Mouse (Mus musculus) liver, embryonic 14.5 days (tissue): ENCODE results near the gene Edem3. TPM values are rescaled to one million over a fixed set of nuclear protein-coding genes. Genes with fewer than 3 reads are reported as not detected.

Experiments
- ATAC-seq: fragments of 200-750 bp; cut with Nextera tagmentation; 2 replicates; pipeline ENCODE4 v1.8.0; 2017; ENCODE audit warnings: moderate number of reproducible peaks, mild to moderate bottlenecking, moderate library complexity; ENCODE audit not compliant: insufficient read depth
- DNase-seq, 3 experiments: peaks; one replicate each; pipeline ENCODE4 v3.0.0-alpha.2; 2012 to 2013; ENCODE audit warnings: low read depth in 3 of 3, low spot score in 3 of 3
- H3K27ac ChIP-seq: fragments of 300-500 bp; sonication (generic); 2 replicates; pipeline ENCODE4 v1.5.1; 2014; ENCODE audit warnings: moderate library complexity, mild to moderate bottlenecking, control low read depth, inconsistent platforms
- H3K27me3 ChIP-seq: fragments of 300-500 bp; sonication (generic); 2 replicates; pipeline ENCODE4 v1.6.1; 2014; ENCODE audit warnings: mild to moderate bottlenecking, low read length, moderate library complexity; ENCODE audit not compliant: control insufficient read depth, insufficient read depth
- H3K36me3 ChIP-seq: fragments of 300-500 bp; sonication (generic); replicated peaks from 2 replicates; pipeline ENCODE4 v1.6.1; 2014; ENCODE audit warnings: low read depth; ENCODE audit not compliant: control insufficient read depth, insufficient read depth
- H3K4me1 ChIP-seq, 2 experiments: fragments of 200-500 bp in 1 of 2; fragments of 300-500 bp in 1 of 2; sonication (generic) in 1 of 2; replicated peaks; 2 replicates each; pipeline ENCODE4 v1.6.1; 2012 to 2014; ENCODE audit warnings: antibody characterized with exemption in 1 of 2, inconsistent platforms in 1 of 2, low read length in 1 of 2; ENCODE audit not compliant: control insufficient read depth in 2 of 2, insufficient read depth in 2 of 2
- H3K4me2 ChIP-seq: fragments of 300-500 bp; sonication (generic); 2 replicates; pipeline ENCODE4 v1.6.1; 2014; ENCODE audit warnings: low read depth, mild to moderate bottlenecking, control low read depth, moderate library complexity
- H3K4me3 ChIP-seq, 2 experiments: fragments of 200-500 bp in 1 of 2; fragments of 300-500 bp in 1 of 2; sonication (generic) in 1 of 2; 2 replicates each; pipeline ENCODE4 v1.5.1; 2012 to 2014; ENCODE audit warnings: low read depth in 2 of 2, low read length in 2 of 2, mild to moderate bottlenecking in 2 of 2, control low read depth in 1 of 2, inconsistent platforms in 1 of 2, moderate library complexity in 1 of 2; ENCODE audit not compliant: insufficient read depth in 1 of 2
- H3K9ac ChIP-seq: fragments of 300-500 bp; sonication (generic); replicated peaks from 2 replicates; pipeline ENCODE4 v1.6.1; 2014; ENCODE audit warnings: mild to moderate bottlenecking, control low read depth, moderate library complexity
- H3K9me3 ChIP-seq: fragments of 300-500 bp; sonication (generic); 2 replicates; pipeline ENCODE4 v1.6.1; 2016; ENCODE audit warnings: low read length, mixed read lengths; ENCODE audit not compliant: control insufficient read depth
- CTCF ChIP-seq: IDR thresholded peaks from 2 replicates; pipeline ENCODE4 v1.5.1; 2016; ENCODE audit warnings: antibody characterized with exemption, low read depth, control low read depth
- EP300 ChIP-seq: IDR thresholded peaks from 2 replicates; pipeline ENCODE4 v1.6.1; 2016; ENCODE audit warnings: antibody characterized with exemption, low read depth
- WGBS: fragments of 180-500 bp; shearing (Covaris S2); extraction: QIAGEN DNeasy Blood & Tissue Kit; methylation state at CpG from one replicate; pipeline ENCODE4 v1.1.7; 2014; ENCODE audit not compliant: insufficient replicate concordance; 5-methylcytosine and 5-hydroxymethylcytosine counted together
- polyA plus RNA-seq, 2 experiments: library from polyadenylated mRNA; depleted of rRNA in 1 of 2; stranded (reverse) in 1 of 2; unstranded in 1 of 2; fragments of >200 nt; fragmentation: Nextera tagmentation in 1 of 2; extraction: Ambion mirVana in 1 of 2; gene quantifications; 2 replicates each; pipeline versions ENCODE4 v1.2.1 to v1.2.3; 2012 to 2014

Edem3 gene
- polyA plus RNA-seq, 2 experiments = 4.3 to 6.1 TPM

- H3K27ac ChIP-seq = no peak overlapping the region
- no peak for TF ChIP-seq EP300
- no peak for TF ChIP-seq CTCF
- no peak for ATAC-seq
- H3K9me3 ChIP-seq = no peaks in the 10 kb centered on the region
- WGBS = 73% methylated on average over 20 of the region's 20 CpGs
- H3K4me1 ChIP-seq = no peaks in the 10 kb centered on the region
- no peaks in the 10 kb centered on the region for H3K36me3 ChIP-seq
- no peak overlapping the region for H3K4me3 ChIP-seq
- no peak for DNase-seq
- no peak overlapping the region for H3K9ac ChIP-seq
- no peaks in the 10 kb centered on the region for H3K27me3 ChIP-seq
- H3K4me2 ChIP-seq = no peak overlapping the region
Observed at GRCm38 (mm10) chr1:151851051-151851848, 96.1 kb downstream of the Edem3 start.

- no peak overlapping the region for H3K27ac ChIP-seq
- WGBS = 64% methylated on average over 3 of the region's 3 CpGs
Observed at GRCm38 (mm10) chr1:151851976-151852375, 96.8 kb downstream of the Edem3 start.

GRCm38 (mm10) chr1:151855561-151855960 lies 100.4 kb downstream of the Edem3 start:
- no peak for DNase-seq
- TF ChIP-seq CTCF (no peak), EP300 (no peak)
- Histone ChIP-seq H3K27me3 (no peaks in the 10 kb centered on the region), H3K4me3 (no peak overlapping the region), H3K4me1 (no peaks in the 10 kb centered on the region), H3K36me3 (no peaks in the 10 kb centered on the region), H3K9me3 (no peaks in the 10 kb centered on the region), H3K4me2 (no peak overlapping the region), H3K9ac (no peak overlapping the region), H3K27ac (no peak overlapping the region)
- 48% methylated on average over 1 of the region's 1 CpGs for WGBS
- no peak for ATAC-seq

More at GRCm38 (mm10) chr1:151851976-151852375, 96.8 kb downstream of the Edem3 start:
- no peak for DNase-seq
- Histone ChIP-seq H3K4me1 (no peaks in the 10 kb centered on the region), H3K4me2 (no peak overlapping the region), H3K36me3 (no peaks in the 10 kb centered on the region), H3K9ac (no peak overlapping the region), H3K9me3 (no peaks in the 10 kb centered on the region), H3K4me3 (no peak overlapping the region), H3K27me3 (no peaks in the 10 kb centered on the region)
- TF ChIP-seq CTCF (no peak), EP300 (no peak)
- no peak for ATAC-seq

GRCm38 (mm10) chr1:151858474-151858873 lies 103.3 kb downstream of the Edem3 start:
- H3K4me1 ChIP-seq = no peaks in the 10 kb centered on the region
- TF ChIP-seq CTCF (no peak), EP300 (no peak)
- H3K9ac ChIP-seq = no peak overlapping the region
- H3K36me3 ChIP-seq = no peaks in the 10 kb centered on the region
- no peak for DNase-seq
- no peak for ATAC-seq
- no peaks in the 10 kb centered on the region for H3K27me3 ChIP-seq
- no peak overlapping the region for H3K4me2 ChIP-seq
- WGBS = 75% methylated on average over 1 of the region's 1 CpGs
- H3K27ac ChIP-seq = no peak overlapping the region
- no peak overlapping the region for H3K4me3 ChIP-seq
- no peaks in the 10 kb centered on the region for H3K9me3 ChIP-seq

GRCm38 (mm10) chr1:151861334-151861995 lies 106.3 kb downstream of the Edem3 start:
- ATAC-seq = no peak
- no peaks in the 10 kb centered on the region for H3K27me3 ChIP-seq
- no peak overlapping the region for H3K9ac ChIP-seq
- no peaks in the 10 kb centered on the region for H3K36me3 ChIP-seq
- peak; percentile 23; the same call in 1 of the 2 replicates for TF ChIP-seq CTCF
- TF ChIP-seq EP300 = no peak
- no peaks in the 10 kb centered on the region for H3K9me3 ChIP-seq
- H3K4me3 ChIP-seq = no peak overlapping the region
- no peak overlapping the region for H3K4me2 ChIP-seq
- WGBS = 57% methylated on average over 20 of the region's 20 CpGs
- no peak overlapping the region for H3K27ac ChIP-seq
- H3K4me1 ChIP-seq = no peaks in the 10 kb centered on the region
- DNase-seq = no peak
